Mouse (Mus musculus): ENCODE data around the gene Tldc1.

Tldc1 gene

GRCm38 (mm10) chr8:119778263-119778662 lies at the start of gene Tldc1:
TSS of gene Tldc1 (minus strand) at chr8:119778416.
- ATAC-seq (ENCODE audit: insufficient number of reproducible peaks, low FRiP score, low TSS enrichment) = peak; percentile 96

- ATAC-seq (ENCODE audit: insufficient number of reproducible peaks, low FRiP score, low TSS enrichment) = no peak
These were observed 49.5 kb upstream of the Tldc1 start for GRCm38 (mm10) chr8:119827721-119828153.

GRCm38 (mm10) chr8:119826982-119827381 lies 48.8 kb upstream of the Tldc1 start:
- no peak for ATAC-seq (ENCODE audit: insufficient number of reproducible peaks, low FRiP score, low TSS enrichment)

- no peak for ATAC-seq (ENCODE audit: insufficient number of reproducible peaks, low FRiP score, low TSS enrichment)
These were observed 47.9 kb upstream of the Tldc1 start for GRCm38 (mm10) chr8:119825950-119826730.

GRCm38 (mm10) chr8:119824809-119825273 lies 46.6 kb upstream of the Tldc1 start:
- no peak for ATAC-seq (ENCODE audit: insufficient number of reproducible peaks, low FRiP score, low TSS enrichment)

GRCm38 (mm10) chr8:119824100-119824499 lies 45.9 kb upstream of the Tldc1 start:
- ATAC-seq (ENCODE audit: insufficient number of reproducible peaks, low FRiP score, low TSS enrichment) = no peak

- no peak for ATAC-seq (ENCODE audit: insufficient number of reproducible peaks, low FRiP score, low TSS enrichment)
These were observed 45.1 kb upstream of the Tldc1 start for GRCm38 (mm10) chr8:119823278-119823677.

- ATAC-seq (ENCODE audit: insufficient number of reproducible peaks, low FRiP score, low TSS enrichment) = no peak
These were observed 43.5 kb upstream of the Tldc1 start for GRCm38 (mm10) chr8:119821691-119822090.

GRCm38 (mm10) chr8:119819976-119820375 lies 41.8 kb upstream of the Tldc1 start:
- no peak for ATAC-seq (ENCODE audit: insufficient number of reproducible peaks, low FRiP score, low TSS enrichment)

GRCm38 (mm10) chr8:119819316-119819715 lies 41.1 kb upstream of the Tldc1 start:
- ATAC-seq (ENCODE audit: insufficient number of reproducible peaks, low FRiP score, low TSS enrichment) = peak; percentile 76

- ATAC-seq (ENCODE audit: insufficient number of reproducible peaks, low FRiP score, low TSS enrichment) = no peak
These were observed 39.2 kb upstream of the Tldc1 start for GRCm38 (mm10) chr8:119817446-119817845.

- no peak for ATAC-seq (ENCODE audit: insufficient number of reproducible peaks, low FRiP score, low TSS enrichment)
These were observed 38.0 kb upstream of the Tldc1 start for GRCm38 (mm10) chr8:119816219-119816618.

- no peak for ATAC-seq (ENCODE audit: insufficient number of reproducible peaks, low FRiP score, low TSS enrichment)
These were observed 34.6 kb upstream of the Tldc1 start for GRCm38 (mm10) chr8:119812650-119813431.

- ATAC-seq (ENCODE audit: insufficient number of reproducible peaks, low FRiP score, low TSS enrichment) = no peak
These were observed 33.7 kb upstream of the Tldc1 start for GRCm38 (mm10) chr8:119811925-119812324.

- ATAC-seq (ENCODE audit: insufficient number of reproducible peaks, low FRiP score, low TSS enrichment) = no peak
These were observed 32.8 kb upstream of the Tldc1 start for GRCm38 (mm10) chr8:119810953-119811499.

- ATAC-seq (ENCODE audit: insufficient number of reproducible peaks, low FRiP score, low TSS enrichment) = no peak
These were observed 32.1 kb upstream of the Tldc1 start for GRCm38 (mm10) chr8:119810127-119810868.

GRCm38 (mm10) chr8:119809620-119810019 lies 31.4 kb upstream of the Tldc1 start:
- no peak for ATAC-seq (ENCODE audit: insufficient number of reproducible peaks, low FRiP score, low TSS enrichment)

- ATAC-seq (ENCODE audit: insufficient number of reproducible peaks, low FRiP score, low TSS enrichment) = no peak
These were observed 29.5 kb upstream of the Tldc1 start for GRCm38 (mm10) chr8:119807687-119808086.

GRCm38 (mm10) chr8:119806422-119807263 lies 28.4 kb upstream of the Tldc1 start:
- ATAC-seq (ENCODE audit: insufficient number of reproducible peaks, low FRiP score, low TSS enrichment) = peak; percentile 38; the same call in 1 of the 2 replicates
